Mouse (Mus musculus) ES-E14 (cell line): ENCODE measurements around the gene Ola1.

Source experiments
- CHD2 ChIP-seq: IDR thresholded peaks from 2 replicates; pipeline ENCODE4 v1.6.1; 2014; ENCODE audit warnings: mild to moderate bottlenecking, low read depth, low read length, inconsistent platforms
- ZC3H11A ChIP-seq: IDR thresholded peaks from 2 replicates; pipeline ENCODE4 v1.6.1; 2012; ENCODE audit warnings: low read depth, mild to moderate bottlenecking, inconsistent platforms, low read length, borderline replicate concordance

DNA sequence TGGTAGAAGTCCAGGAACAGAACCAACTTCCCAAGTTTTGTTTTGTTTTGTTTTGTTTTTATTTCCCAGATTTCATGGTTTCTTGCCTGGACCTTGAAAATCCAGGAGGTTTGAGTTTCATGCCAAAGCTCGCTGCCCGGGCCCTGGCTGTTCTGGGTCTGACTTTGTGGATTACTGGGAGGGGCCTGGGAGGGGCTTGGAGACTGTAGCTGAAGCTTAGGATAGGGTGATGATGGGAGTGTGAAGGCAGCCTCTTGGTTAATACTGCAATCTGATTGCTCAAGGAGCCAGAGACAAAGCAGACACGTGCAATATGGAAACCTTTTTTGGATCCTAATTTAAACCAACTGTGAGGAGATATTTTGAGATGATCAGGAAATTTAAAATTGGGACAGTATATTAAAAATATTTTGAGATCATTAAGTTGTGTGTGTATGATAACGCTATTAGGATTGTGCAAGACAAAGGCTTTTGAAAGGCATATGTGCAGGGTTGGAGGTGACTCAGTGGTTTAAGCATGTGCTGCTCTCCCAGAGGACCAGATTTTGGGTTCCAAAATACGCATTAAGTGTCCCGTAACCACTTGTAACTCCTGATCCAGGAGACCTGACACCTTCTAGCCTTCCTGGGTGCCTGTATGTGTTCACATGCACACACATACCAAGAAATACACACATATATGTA lies 169.6 kb downstream of the Ola1 start:
- TF ChIP-seq ZC3H11A (no peak), CHD2 (no peak)
